Mouse (Mus musculus) right cerebral cortex, adult 2 months (tissue): ENCODE data around the gene Klb.

ENCODE experiments used
- DNase-seq, 2 experiments: peaks; one replicate each; pipeline ENCODE4 v3.0.0; 2021 to 2022; ENCODE audit warnings: low spot score in 2 of 2

Gene Klb

DNA sequence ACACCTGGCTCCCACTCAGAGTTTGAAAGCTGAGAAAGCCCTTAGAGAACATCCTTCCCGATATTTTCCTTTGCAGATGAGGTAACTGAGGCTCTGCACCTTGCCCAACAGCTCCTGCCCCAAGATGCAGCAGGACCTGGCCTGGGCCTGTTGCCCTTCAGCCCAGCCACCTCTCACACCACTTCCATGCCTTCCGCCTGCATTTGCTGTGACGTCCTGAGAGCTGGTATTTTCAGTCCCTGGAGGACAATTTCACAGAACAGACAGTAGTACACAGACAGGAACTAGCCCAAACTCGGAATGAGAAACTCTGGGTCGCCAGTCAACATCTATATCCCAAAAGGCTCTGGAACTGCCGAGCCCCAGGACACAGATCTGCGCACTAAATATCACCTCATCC is 26.6 kb downstream of the Klb start:
- no peak for DNase-seq

DNA sequence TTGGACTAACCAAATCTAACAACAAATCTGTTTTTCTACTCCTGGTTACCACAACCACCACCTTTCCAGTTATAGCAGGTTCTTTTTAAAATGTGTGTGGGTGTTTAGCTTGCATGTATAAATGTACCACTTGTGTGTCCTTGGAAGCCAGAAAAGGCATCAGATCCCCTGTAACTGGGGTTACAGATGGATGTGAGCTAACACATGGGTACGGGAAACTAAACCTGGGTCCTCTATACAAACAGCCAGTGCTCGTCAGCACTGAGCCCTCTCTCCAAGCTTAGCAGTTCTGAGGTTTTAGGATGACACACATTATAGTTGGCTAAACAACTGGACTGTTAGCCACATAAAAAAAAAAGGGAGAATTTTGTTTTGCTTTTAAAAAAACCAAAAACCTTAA is 37.6 kb downstream of the Klb start:
- no peak for DNase-seq

DNA sequence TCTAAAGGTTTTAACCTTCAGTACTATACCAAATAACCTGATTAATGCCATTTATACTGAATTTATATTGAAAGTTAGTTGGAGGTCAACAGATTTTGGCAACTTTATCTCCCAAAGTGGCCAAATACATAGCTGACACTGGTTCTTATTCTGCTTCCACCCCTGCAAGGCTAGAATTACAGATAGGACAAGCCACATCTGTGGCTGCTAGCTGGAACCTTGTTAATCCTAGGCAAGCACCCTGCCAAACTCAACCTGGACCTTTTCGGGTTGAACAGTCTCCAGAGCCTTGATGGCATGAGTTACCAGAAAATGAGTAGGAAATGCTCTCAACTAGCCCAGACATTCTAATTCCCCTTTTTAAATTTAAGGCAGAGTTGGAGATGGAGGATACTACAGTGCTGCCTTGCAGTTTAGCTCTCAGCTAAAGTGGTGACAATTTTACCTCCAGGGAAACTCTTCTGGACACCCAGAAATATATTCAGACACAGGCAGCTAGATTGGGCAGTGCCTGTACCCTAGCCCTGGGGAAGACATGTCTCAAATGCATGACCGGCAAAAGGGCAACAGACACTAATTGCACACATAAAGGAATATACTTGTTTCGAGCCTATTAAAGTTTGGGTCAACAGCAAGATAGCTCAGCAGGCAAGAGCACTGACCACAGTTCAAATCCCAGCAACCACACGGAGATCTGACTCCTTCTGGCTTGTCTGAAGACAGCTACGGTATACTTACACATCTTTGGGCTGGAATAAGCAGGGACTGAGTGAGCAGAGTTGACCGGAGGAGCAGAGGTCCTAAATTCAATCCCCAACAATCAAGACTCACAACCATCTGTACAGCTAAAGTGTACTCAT is 39.1 kb downstream of the Klb start:
- DNase-seq, result no peak

DNA sequence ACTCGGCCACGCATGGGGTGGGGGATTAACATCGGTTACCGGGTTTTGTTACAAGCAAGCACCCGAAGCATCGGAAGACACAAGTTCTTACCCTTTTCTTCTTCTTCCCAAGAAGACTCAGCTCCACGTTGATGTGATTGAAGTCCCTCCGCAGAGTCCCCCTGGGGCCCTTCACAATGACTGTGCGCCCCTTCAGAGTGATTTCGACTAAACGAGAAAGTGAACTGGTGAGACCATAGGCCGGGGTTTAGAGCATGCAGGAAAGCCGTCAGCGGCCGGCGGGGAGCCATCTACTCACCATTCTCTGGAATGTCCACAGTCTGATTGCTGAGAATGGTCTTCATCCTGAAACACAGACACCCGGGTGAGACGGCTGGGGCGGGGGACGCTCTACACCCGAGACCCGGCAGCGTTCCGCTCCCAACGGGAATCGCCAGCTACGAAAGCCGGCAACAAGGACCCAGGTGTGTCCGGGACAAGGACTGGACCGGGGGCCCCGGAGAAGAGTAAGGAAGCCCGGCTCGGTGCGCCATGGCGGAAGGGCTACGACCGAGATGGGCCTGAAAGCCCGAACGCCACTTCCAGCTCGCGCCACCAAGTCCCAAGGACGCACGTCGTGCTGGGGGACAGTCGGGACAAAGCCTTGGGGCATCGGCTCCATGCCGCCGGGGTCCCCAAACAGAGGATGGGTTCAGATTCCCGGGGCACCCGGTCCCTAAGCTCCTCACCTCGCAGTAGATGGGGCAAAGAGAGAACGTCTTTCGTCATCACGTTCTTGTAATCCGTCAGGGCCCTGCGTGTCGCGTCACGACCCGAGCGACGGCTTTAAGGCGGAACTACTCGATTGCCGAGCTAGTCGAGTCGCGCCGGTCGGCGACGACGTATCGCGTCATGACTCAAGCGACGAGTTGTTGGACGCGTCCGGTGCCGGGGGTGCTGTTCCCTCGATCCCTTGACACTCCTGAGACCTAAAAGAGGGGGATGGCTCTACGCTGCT is 42.8 kb downstream of the Klb start, which contains the start of the genes Rpl9 and Lias:
Gene Rpl9, minus strand, starts transcription at position 797 of the 997 bp plus-strand sequence.
Gene Lias, plus strand, starts transcription at position 850 of the 997 bp plus-strand sequence.
- peak; percentile 100 for DNase-seq

DNA sequence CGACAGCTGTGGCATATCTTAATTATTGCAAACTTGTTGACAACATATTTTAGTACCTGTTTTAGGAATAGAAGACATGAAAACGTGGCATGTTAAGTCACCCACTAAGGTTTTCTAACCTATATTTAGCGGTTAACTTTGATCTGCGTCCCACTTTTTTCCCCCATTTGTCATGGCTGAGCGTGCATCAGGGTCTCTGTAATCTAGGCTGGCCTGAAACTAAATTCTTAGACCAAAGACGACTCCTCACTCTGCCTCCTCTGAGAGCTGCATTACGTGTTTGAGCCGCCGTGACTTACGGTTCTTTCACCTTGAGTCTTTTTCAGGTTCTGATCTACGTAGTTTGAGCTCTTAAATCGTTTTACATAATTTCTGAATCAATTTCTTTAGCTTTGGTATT is 43.6 kb downstream of the Klb start:
- no peak for DNase-seq

DNA sequence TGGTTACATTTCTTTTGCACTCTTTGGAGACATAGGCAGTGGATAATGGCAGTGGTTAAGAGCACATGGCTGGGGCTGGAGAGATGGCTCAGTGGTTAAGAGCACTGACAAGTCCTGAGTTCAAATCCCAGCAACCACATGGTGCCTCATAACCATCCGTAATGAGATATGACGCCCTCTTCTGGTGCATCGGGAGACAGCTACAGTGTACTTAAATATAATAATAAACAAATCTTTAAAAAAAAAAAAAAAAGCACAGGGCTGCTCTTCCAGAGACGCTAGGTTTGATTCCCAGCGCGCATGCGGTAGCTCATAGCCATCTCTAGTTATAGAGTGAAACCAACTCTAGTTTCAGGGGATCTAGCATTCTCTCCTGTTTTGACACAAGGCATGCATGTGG is 46.3 kb downstream of the Klb start:
- DNase-seq, result no peak

DNA sequence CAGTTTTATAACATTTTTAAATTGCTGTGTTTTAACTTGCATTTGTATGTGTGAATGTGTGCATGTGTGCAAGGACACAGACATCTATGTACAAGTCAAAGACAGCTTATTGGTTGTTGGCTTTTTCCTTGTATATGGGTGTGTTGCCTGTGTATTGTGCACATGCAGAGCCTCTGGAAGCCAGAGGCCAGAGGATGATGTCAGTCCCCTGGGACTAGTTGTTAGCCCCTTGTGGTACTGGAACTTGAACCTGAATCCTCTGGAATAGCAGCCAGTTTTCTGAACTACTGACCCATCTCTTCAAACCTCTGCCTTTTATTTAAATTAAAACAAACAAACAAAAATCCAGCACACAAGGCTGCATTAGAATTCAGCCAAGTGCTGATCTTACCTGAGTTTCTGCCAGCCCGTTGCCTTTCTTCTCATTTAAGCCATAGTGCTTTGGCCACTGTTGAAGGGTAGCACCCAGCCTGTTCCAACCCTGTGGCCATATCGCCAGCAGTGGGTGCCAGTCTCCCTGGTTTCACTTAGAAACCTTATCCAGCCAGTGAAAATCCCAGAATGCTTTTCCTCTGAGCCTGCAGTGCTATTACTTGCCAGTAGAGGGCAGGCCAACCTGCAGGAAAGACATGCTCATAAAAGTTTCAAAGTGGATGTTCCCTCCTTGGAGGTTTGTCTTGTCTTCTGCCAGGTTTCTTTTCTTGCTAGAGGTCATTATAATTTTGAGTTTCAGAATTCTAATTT is 53.3 kb downstream of the Klb start:
- DNase-seq, result peak; percentile 87 to 89

DNA sequence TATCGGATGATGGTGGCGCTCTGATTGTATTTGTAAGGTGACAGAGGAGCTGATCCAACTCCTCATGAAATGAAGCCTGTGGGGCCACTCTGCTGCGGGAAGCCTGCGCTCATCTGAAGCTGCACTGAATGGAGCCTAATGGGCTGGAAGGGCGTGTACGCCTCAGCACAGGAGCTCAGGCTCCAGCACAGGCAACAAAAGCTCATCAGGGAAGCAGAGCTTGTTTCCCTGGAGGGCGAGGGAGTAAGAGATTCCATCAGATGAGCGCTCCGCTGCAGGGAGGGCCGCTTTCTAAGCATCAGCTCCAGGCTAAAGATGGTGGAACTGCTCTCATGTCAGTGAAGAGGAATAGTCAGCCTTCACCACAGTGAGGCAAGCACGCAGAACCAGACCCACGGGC is 59.9 kb downstream of the Klb start:
- DNase-seq, result no peak

DNA sequence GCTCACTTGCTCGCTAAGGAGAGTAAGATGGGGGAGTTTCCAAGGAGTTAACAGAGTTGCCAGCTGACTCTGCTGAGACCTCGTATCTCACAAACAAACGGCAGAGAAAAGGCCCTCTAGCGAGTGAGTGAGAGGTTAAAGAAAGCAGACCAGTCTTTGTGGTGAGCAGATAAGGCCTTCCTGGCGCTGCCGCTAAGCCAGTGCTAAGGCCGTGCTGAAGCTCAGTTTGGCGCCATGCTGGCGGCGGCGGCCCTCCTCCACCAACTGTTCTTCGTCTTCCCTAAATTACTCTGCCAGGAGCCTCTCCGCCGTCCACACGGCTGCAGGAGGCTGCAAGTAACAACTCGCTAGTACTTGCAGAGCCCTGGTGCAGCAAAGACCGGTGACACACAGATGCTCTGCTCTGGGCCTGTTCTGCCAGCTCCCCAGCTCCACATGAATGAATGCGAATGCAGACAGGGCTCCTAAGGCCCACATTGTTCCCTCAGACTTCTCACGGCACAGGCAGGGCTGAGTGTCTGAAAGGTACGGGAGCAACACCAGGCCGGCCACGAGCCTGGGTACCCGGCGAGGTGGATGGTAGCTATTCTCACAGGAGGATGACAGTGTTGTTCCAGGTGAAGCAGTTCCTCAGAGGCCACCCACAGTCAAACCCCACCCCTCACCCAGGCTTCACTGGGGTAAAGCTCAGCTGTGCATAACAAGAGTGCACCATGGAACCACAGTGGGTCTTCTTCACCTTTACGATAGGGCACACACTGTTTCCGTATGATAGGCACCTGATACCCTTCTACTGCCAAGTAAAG is 67.7 kb downstream of the Klb start:
- no peak for DNase-seq

DNA sequence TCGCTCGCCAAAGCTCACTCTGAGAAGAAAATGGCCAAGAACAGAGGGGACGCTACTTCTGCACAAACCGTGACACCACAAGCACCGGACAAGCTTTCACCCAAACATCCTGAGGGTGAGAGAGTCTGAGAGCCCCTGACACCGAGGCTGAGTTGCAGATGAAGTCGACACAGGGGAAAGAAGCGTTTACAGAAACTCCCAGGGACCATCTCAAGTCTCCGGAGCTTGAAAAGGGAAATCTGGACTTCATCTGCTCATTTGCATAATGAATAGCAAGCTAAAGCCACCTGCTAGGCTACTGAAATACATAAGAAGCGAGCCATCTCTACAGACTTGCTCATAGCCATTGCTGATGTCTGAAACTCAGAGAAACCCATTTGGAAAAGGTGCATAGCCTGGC is 71.0 kb downstream of the Klb start:
- DNase-seq, result no peak

DNA sequence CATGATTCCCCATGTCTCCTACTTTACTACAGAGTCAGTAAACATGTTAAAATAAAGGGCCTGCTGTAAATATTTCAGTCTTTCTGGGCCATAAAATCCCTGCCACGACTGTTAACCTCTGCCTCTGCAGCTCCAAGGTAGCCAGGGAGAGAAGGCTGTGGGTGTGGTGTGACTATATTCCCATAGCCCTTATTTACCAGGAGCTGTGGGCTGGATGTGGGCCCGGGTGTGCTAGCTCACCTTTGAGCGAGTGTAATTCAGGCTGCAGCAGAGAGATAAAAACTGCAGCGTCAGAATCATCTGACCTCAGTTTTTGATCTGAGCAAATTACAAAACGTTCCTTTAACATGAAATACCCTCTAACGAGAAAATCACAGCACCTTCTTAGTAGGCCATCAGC is 72.7 kb downstream of the Klb start:
- DNase-seq, result no peak

DNA sequence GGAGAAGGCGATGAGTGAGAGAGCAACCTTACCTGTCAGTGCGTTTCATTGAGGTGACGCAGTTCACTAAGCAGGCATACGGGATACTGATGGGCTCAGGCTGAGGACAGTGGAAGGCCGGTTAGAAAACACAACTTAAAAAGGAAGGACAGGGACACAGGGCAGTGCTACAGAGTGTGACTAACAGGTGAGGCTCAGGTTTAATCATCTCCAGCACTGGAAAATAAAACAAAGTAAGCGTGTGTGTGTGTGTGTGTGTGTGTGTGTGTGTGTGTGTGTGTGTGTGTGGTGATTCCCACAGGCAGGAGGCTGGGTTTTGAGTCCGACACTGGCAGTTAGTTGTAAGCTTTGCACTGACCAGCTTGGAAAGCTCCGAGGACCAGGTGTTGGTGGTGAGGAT is 74.7 kb downstream of the Klb start:
- DNase-seq, result no peak

DNA sequence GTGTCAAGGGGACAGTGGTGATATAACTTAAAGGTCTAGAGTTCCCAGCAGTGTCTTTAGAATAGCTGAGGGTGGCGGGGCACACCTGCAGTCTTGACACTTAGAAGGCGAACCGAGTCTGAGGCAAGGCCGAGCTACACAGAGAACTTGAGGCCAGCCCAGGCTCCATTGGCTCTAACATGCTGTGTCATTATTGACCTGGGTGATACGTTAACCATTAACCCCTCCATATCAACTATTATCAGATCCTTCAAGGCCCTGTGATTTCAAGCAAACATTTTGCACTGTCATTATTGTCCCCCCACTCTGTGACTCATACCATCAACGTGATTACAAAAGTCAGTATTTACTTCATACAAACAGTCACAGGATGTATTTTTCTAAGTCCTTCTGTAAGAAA is 76.1 kb downstream of the Klb start:
- no peak for DNase-seq

DNA sequence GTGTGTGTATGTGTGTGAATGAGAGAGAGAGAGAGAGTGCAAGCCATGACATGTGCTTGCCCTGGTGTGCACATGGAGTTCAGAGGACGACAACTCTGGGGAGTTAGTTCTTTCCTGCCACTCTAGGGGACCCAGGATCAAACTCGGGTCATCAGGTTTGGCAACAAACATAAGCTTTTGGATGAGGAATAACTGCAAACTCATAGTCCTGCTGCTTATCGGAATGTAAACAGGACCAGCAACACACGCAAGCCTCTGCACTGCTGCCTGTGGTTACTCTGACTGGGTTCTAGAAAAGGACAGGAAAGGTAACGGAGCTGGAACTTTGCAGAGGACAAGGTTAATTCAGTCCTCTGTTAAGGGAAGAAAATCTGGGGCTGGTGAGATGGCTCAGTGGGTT is 77.1 kb downstream of the Klb start:
- no peak for DNase-seq

DNA sequence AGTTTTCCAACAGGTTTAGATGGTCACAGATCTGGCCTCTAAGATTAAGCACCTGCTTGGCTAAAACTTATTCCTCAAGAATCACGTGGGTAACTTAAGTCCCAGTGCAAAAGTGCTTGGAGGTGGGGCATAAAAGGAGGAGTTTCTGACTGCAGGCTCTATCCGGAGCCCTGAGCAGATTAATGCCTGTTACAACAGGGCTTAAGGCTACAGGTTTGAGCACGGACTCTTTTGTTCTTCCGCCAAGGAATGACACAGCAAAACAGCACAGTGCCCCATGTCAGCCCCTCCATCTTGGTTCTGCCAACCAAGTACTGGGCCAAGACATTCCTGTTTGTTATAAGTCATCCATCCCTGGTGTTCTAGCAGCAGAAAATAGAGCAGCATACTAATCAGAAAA is 80.2 kb downstream of the Klb start:
- DNase-seq, result no peak

DNA sequence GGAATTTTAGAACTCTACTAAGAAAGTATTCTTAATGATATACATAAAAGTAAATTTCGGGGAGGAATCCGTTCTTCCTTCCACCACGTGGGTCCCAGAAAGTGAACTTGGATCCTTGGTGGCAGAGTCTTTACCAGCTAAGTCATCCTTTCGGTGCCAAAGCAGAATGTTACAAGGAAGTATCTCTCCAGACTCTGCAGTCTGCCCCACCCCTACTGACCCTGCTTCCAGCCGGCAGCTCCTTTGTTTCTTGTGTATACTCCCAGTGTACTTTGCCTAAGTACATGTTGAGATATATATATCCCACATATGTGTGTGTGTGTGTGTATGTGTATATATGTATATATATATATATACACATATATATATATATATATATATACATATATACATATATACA is 81.3 kb downstream of the Klb start:
- DNase-seq, result no peak
